Mouse (Mus musculus) hindbrain, embryonic 13.5 days (tissue): ENCODE data around the gene Nmur1. TPM values are rescaled to one million over a fixed set of nuclear protein-coding genes. Genes with fewer than 3 reads are reported as not detected.
"Not testable (repeated sequence)": the region's sequence is repeated elsewhere in the genome, so short reads cannot be mapped to it uniquely, and the experiment has no call there.

Experiments used
- ATAC-seq: fragments of 200-750 bp; cut with Nextera tagmentation; 2 replicates; pipeline ENCODE4 v1.8.0; 2017; ENCODE audit warnings: moderate TSS enrichment; ENCODE audit not compliant: low FRiP score
- H3K27ac ChIP-seq: fragments of 300-500 bp; sonication (generic); 2 replicates; pipeline ENCODE4 v1.5.1; 2015; ENCODE audit warnings: inconsistent platforms, mild to moderate bottlenecking, moderate library complexity
- H3K27me3 ChIP-seq: fragments of 300-500 bp; sonication (generic); 2 replicates; pipeline ENCODE4 v1.6.1; 2015; ENCODE audit warnings: mild to moderate bottlenecking, inconsistent platforms
- H3K36me3 ChIP-seq: fragments of 300-500 bp; sonication (generic); 2 replicates; pipeline ENCODE4 v1.6.1; 2015; ENCODE audit warnings: mild to moderate bottlenecking, inconsistent platforms
- H3K4me1 ChIP-seq: fragments of 300-500 bp; sonication (generic); replicated peaks from 2 replicates; pipeline ENCODE4 v1.6.1; 2015; ENCODE audit warnings: inconsistent platforms
- H3K4me2 ChIP-seq: fragments of 300-500 bp; sonication (generic); 2 replicates; pipeline ENCODE4 v1.6.1; 2015; ENCODE audit warnings: inconsistent platforms, mild to moderate bottlenecking, moderate library complexity
- H3K4me3 ChIP-seq: fragments of 300-500 bp; sonication (generic); 2 replicates; pipeline ENCODE4 v1.5.1; 2015; ENCODE audit warnings: mild to moderate bottlenecking, inconsistent platforms
- H3K9ac ChIP-seq: fragments of 300-500 bp; sonication (generic); 2 replicates; pipeline ENCODE4 v1.6.1; 2015; ENCODE audit warnings: mild to moderate bottlenecking, inconsistent platforms
- H3K9me3 ChIP-seq: fragments of 300-500 bp; sonication (generic); 2 replicates; pipeline ENCODE4 v1.6.1; 2016; ENCODE audit warnings: inconsistent platforms
- WGBS: fragments of 180-500 bp; shearing (Covaris S2); methylation state at CpG from one replicate; pipeline ENCODE4 v1.1.7; 2015; 5-methylcytosine and 5-hydroxymethylcytosine counted together
- polyA plus RNA-seq: library from polyadenylated mRNA; unstranded; fragments of >200 nt; fragmentation: Nextera tagmentation; extraction: Ambion mirVana; gene quantifications from 2 replicates; pipeline ENCODE4 v1.2.1, GENCODE M21; 2015

Nmur1 gene
- polyA plus RNA-seq, 1 experiment from 2014 or later: not detected

GRCm38 (mm10) chr1:86346851-86347715 is 78.9 kb downstream of the Nmur1 start:
- no peak for ATAC-seq
- H3K27me3 ChIP-seq: no peaks in the 10 kb centered on the region
- no peak overlapping the region for H3K27ac ChIP-seq

GRCm38 (mm10) chr1:86345956-86346355 is 80.1 kb downstream of the Nmur1 start:
- WGBS: 97% methylated on average over 4 of the region's 4 CpGs
- no peaks in the 10 kb centered on the region for H3K4me1 ChIP-seq
- peaks cover 45% of the 10 kb centered on the region for H3K36me3 ChIP-seq

More at GRCm38 (mm10) chr1:86346851-86347715, 78.9 kb downstream of the Nmur1 start:
- no peaks in the 10 kb centered on the region for H3K9me3 ChIP-seq
- peaks cover 57% of the 10 kb centered on the region for H3K36me3 ChIP-seq
- no peak overlapping the region for H3K4me3 ChIP-seq
- 84% methylated on average over 3 of the region's 3 CpGs for WGBS
- no peak overlapping the region for H3K9ac ChIP-seq
- no peaks in the 10 kb centered on the region for H3K4me1 ChIP-seq
- H3K4me2 ChIP-seq: no peak overlapping the region

GRCm38 (mm10) chr1:86345069-86345468 is 81.0 kb downstream of the Nmur1 start:
- Histone ChIP-seq H3K36me3 (peaks cover 36% of the 10 kb centered on the region), H3K4me3 (no peak overlapping the region), H3K9ac (no peak overlapping the region), H3K27ac (no peak overlapping the region), H3K4me1 (no peaks in the 10 kb centered on the region), H3K4me2 (no peak overlapping the region), H3K9me3 (no peaks in the 10 kb centered on the region), H3K27me3 (no peaks in the 10 kb centered on the region)
- WGBS: 88% methylated on average over 4 of the region's 4 CpGs
- no peak for ATAC-seq

More at GRCm38 (mm10) chr1:86345956-86346355, 80.1 kb downstream of the Nmur1 start:
- Histone ChIP-seq H3K4me3 (no peak overlapping the region), H3K9ac (no peak overlapping the region), H3K9me3 (no peaks in the 10 kb centered on the region), H3K27ac (no peak overlapping the region), H3K27me3 (no peaks in the 10 kb centered on the region), H3K4me2 (no peak overlapping the region)
- no peak for ATAC-seq

GRCm38 (mm10) chr1:86343969-86344861 is 81.8 kb downstream of the Nmur1 start:
- WGBS: 80% methylated on average over 4 of the region's 4 CpGs
- no peaks in the 10 kb centered on the region for H3K4me1 ChIP-seq
- no peak overlapping the region for H3K4me3 ChIP-seq
- ATAC-seq: no peak
- peaks cover 28% of the 10 kb centered on the region for H3K36me3 ChIP-seq
- H3K9ac ChIP-seq: no peak overlapping the region
- no peaks in the 10 kb centered on the region for H3K9me3 ChIP-seq
- H3K27me3 ChIP-seq: no peaks in the 10 kb centered on the region
- no peak overlapping the region for H3K4me2 ChIP-seq
- no peak overlapping the region for H3K27ac ChIP-seq

- Histone ChIP-seq H3K9me3 (no peaks in the 10 kb centered on the region), H3K27ac (no peak overlapping the region), H3K9ac (no peak overlapping the region), H3K36me3 (peaks cover 17% of the 10 kb centered on the region), H3K27me3 (no peaks in the 10 kb centered on the region), H3K4me3 (no peak overlapping the region), H3K4me2 (no peak overlapping the region), H3K4me1 (no peaks in the 10 kb centered on the region)
- ATAC-seq: no peak
- WGBS: 100% methylated on average over 1 of the region's 1 CpGs
These were observed 82.9 kb downstream of the Nmur1 start for GRCm38 (mm10) chr1:86343087-86343645.

- no peak for ATAC-seq
- H3K4me3 ChIP-seq: no peak overlapping the region
- no peak overlapping the region for H3K4me2 ChIP-seq
- no peak overlapping the region for H3K9ac ChIP-seq
- WGBS: 92% methylated on average over 2 of the region's 2 CpGs
- H3K36me3 ChIP-seq: peaks cover 11% of the 10 kb centered on the region; the same call in 1 of the 2 replicates
- H3K9me3 ChIP-seq: no peaks in the 10 kb centered on the region
- H3K4me1 ChIP-seq: no peaks in the 10 kb centered on the region
- H3K27ac ChIP-seq: no peak overlapping the region
- no peaks in the 10 kb centered on the region for H3K27me3 ChIP-seq
These were observed 83.7 kb downstream of the Nmur1 start for GRCm38 (mm10) chr1:86342371-86342770.

GRCm38 (mm10) chr1:86341096-86341495 is 84.9 kb downstream of the Nmur1 start:
- H3K9ac ChIP-seq: not testable (repeated sequence)

GRCm38 (mm10) chr1:86339156-86339812 is 86.7 kb downstream of the Nmur1 start:
- H3K27me3 ChIP-seq: no peaks in the 10 kb centered on the region
- no peak overlapping the region for H3K9ac ChIP-seq
- H3K4me1 ChIP-seq: no peaks in the 10 kb centered on the region
- 31% methylated on average over 4 of the region's 4 CpGs for WGBS
- ATAC-seq: peak; percentile 80
- no peak overlapping the region for H3K4me3 ChIP-seq
- no peak overlapping the region for H3K27ac ChIP-seq
- no peaks in the 10 kb centered on the region for H3K9me3 ChIP-seq
- H3K4me2 ChIP-seq: no peak overlapping the region
- no peaks in the 10 kb centered on the region for H3K36me3 ChIP-seq

More at GRCm38 (mm10) chr1:86341096-86341495, 84.9 kb downstream of the Nmur1 start:
- ATAC-seq, H3K27me3 ChIP-seq, H3K9me3 ChIP-seq, H3K27ac ChIP-seq, H3K4me1 ChIP-seq, H3K4me3 ChIP-seq, H3K4me2 ChIP-seq, H3K36me3 ChIP-seq: not testable (repeated sequence)
- WGBS: 86% methylated on average over 2 of the region's 2 CpGs

GRCm38 (mm10) chr1:86336330-86336729 is 89.7 kb downstream of the Nmur1 start:
- Histone ChIP-seq H3K9me3 (no peaks in the 10 kb centered on the region), H3K4me2 (no peak overlapping the region), H3K27ac (no peak overlapping the region), H3K4me3 (no peak overlapping the region), H3K4me1 (no peaks in the 10 kb centered on the region), H3K9ac (no peak overlapping the region), H3K36me3 (no peaks in the 10 kb centered on the region), H3K27me3 (no peaks in the 10 kb centered on the region)
- WGBS: 43% methylated on average over 2 of the region's 2 CpGs
- ATAC-seq: no peak
